Mouse (Mus musculus) 416B (cell line): ENCODE data around the gene Tusc1.

Experiments
- DNase-seq: peaks from one replicate; pipeline ENCODE4 v3.0.0; 2011; ENCODE audit warnings: low read depth

The Tusc1 gene

DNA sequence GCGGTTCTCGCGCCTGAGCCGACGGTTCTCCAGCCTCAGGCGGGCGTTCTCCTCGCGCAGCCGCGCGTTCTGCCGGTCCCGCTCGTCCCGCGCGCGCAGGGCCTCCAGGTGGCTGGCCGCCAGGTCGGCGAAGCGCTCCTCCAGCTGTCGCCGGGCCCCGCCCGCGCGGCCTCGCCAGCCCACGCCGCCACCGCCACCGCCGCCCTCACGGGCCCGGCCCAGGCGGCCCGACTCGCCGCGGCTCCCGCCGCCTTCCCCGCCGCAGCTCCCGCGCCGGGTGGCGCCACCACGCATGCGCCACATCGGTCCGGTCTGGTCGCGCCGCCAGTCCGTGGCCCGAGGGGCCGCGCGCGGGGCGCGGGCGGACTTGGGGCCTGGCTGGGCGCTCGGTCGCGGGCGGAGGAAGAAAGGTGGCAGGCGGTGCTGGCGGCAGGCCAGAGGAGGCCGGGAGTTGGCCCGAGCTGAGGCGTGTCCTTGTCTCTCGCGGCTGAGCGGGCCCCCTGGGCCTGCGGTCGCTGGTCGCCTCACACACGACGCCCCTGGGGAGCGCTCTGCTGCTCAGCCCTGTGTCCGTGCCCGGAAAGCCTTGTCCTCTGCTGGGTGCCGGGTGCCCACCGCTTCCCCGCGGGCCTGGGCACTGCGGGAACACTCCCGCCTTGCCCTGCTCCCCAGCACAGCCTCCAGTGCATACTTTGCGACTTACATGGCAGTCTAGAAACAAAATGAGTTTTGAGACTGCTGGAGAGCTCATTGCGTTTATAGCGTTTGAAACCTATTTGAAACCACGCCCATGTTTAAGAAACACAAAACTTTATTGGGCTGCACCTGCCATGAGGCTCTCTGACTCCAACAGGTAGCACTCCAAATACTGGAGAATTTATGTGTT lies at the start of gene Tusc1:
TSS of gene Tusc1 (minus strand) at position 394 of the 886 bp plus-strand sequence.
- no peak for DNase-seq

DNA sequence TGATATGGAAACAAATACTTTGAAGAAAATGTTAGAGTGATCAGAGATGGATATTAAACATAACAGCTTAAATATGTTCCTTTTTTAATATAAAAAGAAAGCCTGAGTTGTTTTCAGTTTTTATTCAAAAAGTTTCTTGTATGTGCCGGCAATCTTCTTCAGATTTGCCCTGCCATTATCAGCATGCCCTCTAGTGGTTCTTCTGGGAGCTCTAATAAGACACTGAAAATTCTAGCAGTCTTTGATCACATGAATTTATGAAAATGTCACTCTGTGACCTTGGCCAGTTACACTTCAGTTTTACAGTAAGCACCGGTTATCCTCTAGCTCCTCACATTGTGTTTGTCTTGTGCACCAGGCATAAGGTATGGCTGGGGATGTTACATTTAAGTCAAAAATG lies 17.6 kb upstream of the Tusc1 start:
- peak; percentile 5 for DNase-seq

GRCm38 (mm10) chr4:93344357-93344756 lies 9.0 kb upstream of the Tusc1 start:
- DNase-seq = no peak

DNA sequence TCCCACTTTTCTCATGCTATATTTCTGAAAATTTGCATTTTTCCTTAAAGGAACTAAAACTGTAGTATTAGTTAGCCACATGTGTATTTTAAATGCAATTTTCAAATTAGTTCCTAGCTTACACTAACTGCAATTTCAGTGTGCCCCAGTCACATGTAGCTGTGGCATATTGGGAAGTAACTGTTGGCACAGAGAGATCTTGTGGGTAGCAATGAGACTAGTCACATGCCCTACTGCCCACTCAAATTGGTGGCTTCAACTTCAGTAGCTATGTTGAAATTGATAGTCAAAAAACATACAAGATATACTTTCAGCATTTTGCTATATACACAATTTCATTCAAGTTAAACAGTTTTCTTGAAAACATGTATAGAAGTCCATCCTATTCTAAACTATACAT lies 6.3 kb upstream of the Tusc1 start:
- no peak for DNase-seq

- DNase-seq = no peak
These were observed 2.7 kb upstream of the Tusc1 start for GRCm38 (mm10) chr4:93337977-93338376.

DNA sequence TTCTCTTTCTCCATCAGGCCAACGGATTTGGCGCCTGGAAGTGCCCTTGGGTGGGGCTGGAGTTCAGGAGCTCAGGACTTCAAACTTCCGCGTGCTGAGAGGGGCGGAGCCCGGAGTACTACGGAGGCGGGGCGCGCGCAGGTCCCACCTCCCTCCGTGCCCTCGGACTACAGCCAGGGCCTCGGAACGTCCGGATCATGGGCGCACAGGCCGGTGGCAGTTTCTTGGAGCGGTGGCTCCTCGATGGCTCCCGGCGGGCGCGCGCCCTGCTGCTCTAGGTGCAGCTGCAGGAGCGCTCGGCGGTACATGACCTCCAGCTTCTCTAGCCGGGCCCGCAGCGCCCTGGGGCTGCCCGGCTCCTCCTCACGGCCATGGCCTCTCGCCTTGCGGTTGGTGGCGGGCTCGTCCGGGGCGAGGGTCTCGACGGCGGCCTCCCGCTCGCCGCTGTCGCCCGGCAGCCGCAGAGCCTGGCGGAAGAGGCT lies 634 bp downstream of the Tusc1 start:
- DNase-seq = no peak

GRCm38 (mm10) chr4:93307486-93307885 lies 27.8 kb downstream of the Tusc1 start:
- peak; percentile 1 for DNase-seq

DNA sequence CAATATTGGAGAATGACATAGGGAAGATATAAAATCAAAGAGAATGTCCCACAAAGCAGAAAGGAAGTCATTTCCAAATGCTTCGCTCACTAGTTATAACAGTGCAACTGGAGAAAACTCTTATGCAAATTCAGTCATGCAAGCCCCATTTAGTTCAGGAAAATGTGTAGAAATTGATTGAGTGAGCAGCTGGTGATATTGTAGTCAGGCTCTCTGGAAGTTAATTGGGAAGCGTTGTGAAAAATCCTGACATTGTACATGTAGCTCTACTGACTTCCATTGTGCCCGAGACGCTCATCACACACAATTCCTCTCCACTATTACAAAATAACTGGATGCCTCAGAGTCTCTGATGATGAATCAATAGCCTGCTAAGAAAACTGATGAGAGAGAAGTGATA lies 49.2 kb downstream of the Tusc1 start:
- no peak for DNase-seq
